Comparison of ENCODE assay signal across 9 mouse cellular contexts in the genomic region with DNA sequence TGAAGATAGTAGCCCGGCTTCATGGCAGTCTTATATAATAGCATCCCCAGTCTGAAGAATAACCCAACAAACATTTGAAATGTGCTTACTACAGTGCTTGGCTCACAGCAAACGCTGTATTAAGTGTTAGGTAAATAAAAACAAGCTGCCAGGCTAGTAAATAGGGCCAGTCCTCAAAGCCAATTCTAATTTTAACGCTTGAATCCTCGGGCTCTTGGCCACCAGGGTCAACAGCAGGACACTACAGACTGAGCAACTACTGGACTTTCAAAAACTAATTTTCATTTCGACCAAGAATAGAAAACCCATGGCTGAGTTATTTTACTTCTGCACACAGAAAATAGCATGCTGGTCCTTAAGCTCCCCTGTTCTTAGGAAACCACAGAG. TPM values are rescaled to one million over a fixed set of nuclear protein-coding genes. Genes with fewer than 3 reads are reported as not detected.
A peak's percentile ranks its signal among the peaks of the same experiment; 100 is the strongest.
DNase-seq lines count a peak whose midpoint lies in the region; ATAC-seq lines count a peak whose summit lies in the region.
"Had no signal": no experiment of that assay in that cellular context is flagged by ENCODE, and none has a peak within 500 bp of the region (broad histone marks: within the 10 kb centered on the region; RNA-seq: fewer than 3 reads in every experiment).

No protein-coding gene starts in this region.

- H3K27ac ChIP-seq in heart, embryonic 11.5 days (ENCODE audit: low read depth, low read length): peak overlapping the region; percentile 96
- H3K27ac ChIP-seq in hindbrain, embryonic 12.5 days: peak overlapping the region; percentile 82
- peak overlapping the region; percentile 76 for H3K27ac ChIP-seq in midbrain, embryonic 12.5 days (replicated peaks)

- H3K36me3 ChIP-seq in heart, embryonic 11.5 days (ENCODE audit: control insufficient read depth, insufficient read depth, low read length): no peaks in the 10 kb centered on the region
- no peaks in the 10 kb centered on the region for H3K36me3 ChIP-seq in hindbrain, embryonic 12.5 days
- H3K36me3 ChIP-seq in midbrain, embryonic 12.5 days: no peaks in the 10 kb centered on the region

- no peaks in the 10 kb centered on the region for H3K27me3 ChIP-seq in heart, embryonic 11.5 days (ENCODE audit: control insufficient read depth, insufficient read depth, low read length)
- H3K27me3 ChIP-seq in hindbrain, embryonic 12.5 days: peaks cover 2% of the 10 kb centered on the region; the same call in 1 of the 2 replicates
- H3K27me3 ChIP-seq in midbrain, embryonic 12.5 days: peaks cover 23% of the 10 kb centered on the region

- peaks cover 62% of the 10 kb centered on the region for H3K4me1 ChIP-seq in heart, embryonic 11.5 days (ENCODE audit: control insufficient read depth, insufficient read depth, low read length)
- peaks cover 46% of the 10 kb centered on the region for H3K4me1 ChIP-seq in hindbrain, embryonic 12.5 days
- peaks cover 51% of the 10 kb centered on the region for H3K4me1 ChIP-seq in midbrain, embryonic 12.5 days

- intact Hi-C loops in heart, postnatal 14 days (cut with DNase I): no loop called here

- 20% methylated on average over 5 of the region's 5 CpGs for WGBS in heart, embryonic 11.5 days (ENCODE audit: insufficient replicate concordance)
- WGBS in hindbrain, embryonic 12.5 days: 23% methylated on average over 5 of the region's 5 CpGs
- 26% methylated on average over 5 of the region's 5 CpGs for WGBS in midbrain, embryonic 12.5 days

- no peak for ATAC-seq in heart, embryonic 11.5 days (replicated peaks; ENCODE audit: insufficient number of reproducible peaks, low FRiP score, low TSS enrichment)
- no peak for ATAC-seq in hindbrain, embryonic 12.5 days (ENCODE audit: low FRiP score)
- no peak for ATAC-seq in midbrain, embryonic 12.5 days (ENCODE audit: low FRiP score, low read depth)
- no peak for ATAC-seq in activated CD4-positive, CD25-positive, alpha-beta regulatory T cell, adult 4 months

- peak overlapping the region; percentile 49 for H3K4me2 ChIP-seq in heart, embryonic 11.5 days
- peak overlapping the region; percentile 59 for H3K4me2 ChIP-seq in hindbrain, embryonic 12.5 days (replicated peaks)
- H3K4me2 ChIP-seq in midbrain, embryonic 12.5 days (replicated peaks): peak overlapping the region; percentile 55

- peak overlapping the region; percentile 66 for H3K9ac ChIP-seq in heart, embryonic 11.5 days (ENCODE audit: low read depth, low read length)
- H3K9ac ChIP-seq in hindbrain, embryonic 12.5 days: no peak overlapping the region
- H3K9ac ChIP-seq in midbrain, embryonic 12.5 days (replicated peaks): peak overlapping the region; percentile 41; the same call in 1 of the 2 replicates

- no peak for DNase-seq in heart, postnatal 14 days
- peak; percentile 20 for DNase-seq in NIH3T3 (ENCODE audit: low read depth)
- DNase-seq in adrenal gland, postnatal 36 days: no peak
- no peak for DNase-seq in layer of hippocampus, postnatal 25 days (ENCODE audit: extremely low spot score in 1 of 2, low spot score in 1 of 2)
- DNase-seq: layer of hippocampus, postnatal 36 days had no signal

- no peaks in the 10 kb centered on the region for H3K9me3 ChIP-seq in heart, embryonic 11.5 days (replicated peaks; ENCODE audit: control insufficient read depth, low read length)
- no peaks in the 10 kb centered on the region for H3K9me3 ChIP-seq in hindbrain, embryonic 12.5 days (replicated peaks)
- H3K9me3 ChIP-seq in midbrain, embryonic 12.5 days: no peaks in the 10 kb centered on the region

- no peak overlapping the region for H3K4me3 ChIP-seq in heart, embryonic 11.5 days (ENCODE audit: low read depth, low read length)
- peak overlapping the region; percentile 25 for H3K4me3 ChIP-seq in hindbrain, embryonic 12.5 days
- no peak overlapping the region for H3K4me3 ChIP-seq in midbrain, embryonic 12.5 days

RNA-seq across cellular contexts. Expression of gene Pim1, which starts 30.4 kb away (rescaled TPM):
- polyA plus RNA-seq in heart, embryonic 11.5 days (2014; fragmentation: Nextera tagmentation; extraction: Ambion mirVana): 23.5 and 27.3 TPM in 2 replicates
- 10 to 100 TPM; 30.8 to 33.7 TPM for total RNA-seq in heart, postnatal 14 days (2021)
- 17.8 and 19.2 TPM in 2 replicates for polyA plus RNA-seq in hindbrain, embryonic 12.5 days (2016; fragmentation: Nextera tagmentation; extraction: Ambion mirVana)
- 16.8 and 16.9 TPM in 2 replicates for polyA plus RNA-seq in midbrain, embryonic 12.5 days (2016; fragmentation: Nextera tagmentation; extraction: Ambion mirVana)
- polyA plus RNA-seq in activated CD4-positive, CD25-positive, alpha-beta regulatory T cell, adult 4 months (2017; shearing (Covaris generic)): 100 to 1,000 TPM; 291 to 376 TPM
- 100 to 1,000 TPM; 162 to 206 TPM for total RNA-seq in adrenal gland, postnatal 36 days (2021)
- total RNA-seq in layer of hippocampus, postnatal 25 days (2021): 1 to 10 TPM; 2.7 to 3.7 TPM

Comparison
In these comparisons a context has a peak if more than half of its experiments do, and no peak if none do; other contexts are left out.
1. RNA of gene Pim1, which starts 30.4 kb away (polyA plus RNA-seq): 291 to 376 TPM in activated CD4-positive, CD25-positive, alpha-beta regulatory T cell, adult 4 months; 23.5 to 27.3 TPM in heart, embryonic 11.5 days, 17.8 to 19.2 TPM in hindbrain, embryonic 12.5 days and 16.8 to 16.9 TPM in midbrain, embryonic 12.5 days; every median in the first group is over 10 times any median in the second.
2. Peak in every context shown above with its lines, with median percentiles within 50 percentile points of each other: H3K27ac ChIP-seq and H3K4me2 ChIP-seq.